Mouse (Mus musculus) stomach, embryonic 16.5 days (tissue): ENCODE measurements around the gene Fbxo10. TPM values are rescaled to one million over a fixed set of nuclear protein-coding genes. Genes with fewer than 3 reads are reported as not detected.

Experiments used
- ATAC-seq: fragments of 200-750 bp; cut with Nextera tagmentation; 2 replicates; pipeline ENCODE4 v1.8.0; 2017; ENCODE audit warnings: moderate number of reproducible peaks, moderate TSS enrichment; ENCODE audit not compliant: insufficient read depth, low FRiP score
- H3K27ac ChIP-seq: fragments of 300-500 bp; sonication (generic); 2 replicates; pipeline ENCODE4 v1.5.1; 2014; ENCODE audit warnings: low read length
- H3K27me3 ChIP-seq: fragments of 300-500 bp; sonication (generic); 2 replicates; pipeline ENCODE4 v1.6.1; 2014; ENCODE audit warnings: low read length, control low read depth, mixed read lengths; ENCODE audit not compliant: control insufficient read depth, insufficient read depth
- H3K36me3 ChIP-seq: fragments of 300-500 bp; sonication (generic); 2 replicates; pipeline ENCODE4 v1.6.1; 2014; ENCODE audit warnings: low read length; ENCODE audit not compliant: control insufficient read depth, insufficient read depth
- H3K4me1 ChIP-seq: fragments of 300-500 bp; sonication (generic); 2 replicates; pipeline ENCODE4 v1.6.1; 2014; ENCODE audit warnings: low read length, control low read depth, mixed read lengths; ENCODE audit not compliant: control insufficient read depth, insufficient read depth
- H3K4me2 ChIP-seq: fragments of 300-500 bp; sonication (generic); 2 replicates; pipeline ENCODE4 v1.6.1; 2014; ENCODE audit warnings: low read depth, low read length, mixed read lengths
- H3K4me3 ChIP-seq: fragments of 300-500 bp; sonication (generic); replicated peaks from 2 replicates; pipeline ENCODE4 v1.5.1; 2014; ENCODE audit warnings: mild to moderate bottlenecking, low read length
- H3K9ac ChIP-seq: fragments of 300-500 bp; sonication (generic); 2 replicates; pipeline ENCODE4 v1.6.1; 2014; ENCODE audit warnings: low read length
- H3K9me3 ChIP-seq: fragments of 300-500 bp; sonication (generic); replicated peaks from 2 replicates; pipeline ENCODE4 v1.6.1; 2016; ENCODE audit warnings: low read length, control low read depth; ENCODE audit not compliant: control insufficient read depth
- WGBS: fragments of 180-500 bp; shearing (Covaris S2); extraction: QIAGEN DNeasy Blood & Tissue Kit; methylation state at CpG from one replicate; pipeline ENCODE4 v1.1.7; 2014; 5-methylcytosine and 5-hydroxymethylcytosine counted together
- polyA plus RNA-seq: library from polyadenylated mRNA; unstranded; fragments of >200 nt; fragmentation: Nextera tagmentation; extraction: Ambion mirVana; gene quantifications from 2 replicates; pipeline ENCODE4 v1.2.1, GENCODE M21; 2015

The Fbxo10 gene
- polyA plus RNA-seq, 1 experiment from 2014 or later: 13.3 TPM

GRCm38 (mm10) chr4:45015615-45016014 is 68.8 kb downstream of the Fbxo10 start:
- Histone ChIP-seq H3K36me3 (no peaks in the 10 kb centered on the region), H3K4me2 (no peak overlapping the region), H3K9me3 (no peaks in the 10 kb centered on the region), H3K27me3 (no peaks in the 10 kb centered on the region), H3K4me3 (no peak overlapping the region), H3K9ac (peak overlapping the region; percentile 3; the same call in 1 of the 2 replicates), H3K4me1 (peaks cover 15% of the 10 kb centered on the region), H3K27ac (no peak overlapping the region)
- 11% methylated on average over 3 of the region's 3 CpGs for WGBS
- ATAC-seq: no peak

DNA sequence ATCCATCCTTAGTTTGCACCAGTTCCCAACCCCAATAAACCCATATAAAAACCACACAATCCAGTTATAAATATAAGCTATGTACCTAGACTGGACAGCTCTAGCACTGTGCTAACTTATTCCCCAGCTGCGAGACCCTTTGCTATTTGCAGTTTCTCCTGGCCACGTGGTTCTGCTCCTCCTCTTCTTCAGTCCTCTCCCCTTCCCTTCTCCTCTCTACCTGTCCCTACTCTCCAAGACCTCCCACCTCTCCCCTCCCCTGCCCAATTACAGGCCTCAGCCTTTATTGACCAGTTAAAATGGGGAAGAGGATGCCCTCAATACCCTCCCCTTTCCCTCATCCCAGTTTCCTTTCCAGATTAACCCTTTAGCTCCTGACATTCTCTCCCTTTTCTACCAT is 70.9 kb downstream of the Fbxo10 start:
- ATAC-seq: no peak
- H3K27ac ChIP-seq: no peak overlapping the region
- H3K4me3 ChIP-seq: peak overlapping the region; percentile 76
- H3K9me3 ChIP-seq: no peaks in the 10 kb centered on the region
- no peaks in the 10 kb centered on the region for H3K27me3 ChIP-seq
- WGBS: 2% methylated on average over 2 of the region's 2 CpGs
- H3K9ac ChIP-seq: peak overlapping the region; percentile 3; the same call in 1 of the 2 replicates
- H3K36me3 ChIP-seq: no peaks in the 10 kb centered on the region
- peak overlapping the region; percentile 73 for H3K4me2 ChIP-seq
- peaks cover 10% of the 10 kb centered on the region for H3K4me1 ChIP-seq

- peaks cover 10% of the 10 kb centered on the region for H3K4me1 ChIP-seq
- no peaks in the 10 kb centered on the region for H3K9me3 ChIP-seq
- no peaks in the 10 kb centered on the region for H3K36me3 ChIP-seq
- ATAC-seq: no peak
- peak overlapping the region; percentile 76 for H3K4me3 ChIP-seq
- WGBS: under 1% methylated on average over 13 of the region's 13 CpGs
- no peaks in the 10 kb centered on the region for H3K27me3 ChIP-seq
- peak overlapping the region; percentile 93 for H3K27ac ChIP-seq
- H3K9ac ChIP-seq: peak overlapping the region; percentile 88
- H3K4me2 ChIP-seq: peak overlapping the region; percentile 73
These were observed 71.4 kb downstream of the Fbxo10 start for GRCm38 (mm10) chr4:45013031-45013431.

DNA sequence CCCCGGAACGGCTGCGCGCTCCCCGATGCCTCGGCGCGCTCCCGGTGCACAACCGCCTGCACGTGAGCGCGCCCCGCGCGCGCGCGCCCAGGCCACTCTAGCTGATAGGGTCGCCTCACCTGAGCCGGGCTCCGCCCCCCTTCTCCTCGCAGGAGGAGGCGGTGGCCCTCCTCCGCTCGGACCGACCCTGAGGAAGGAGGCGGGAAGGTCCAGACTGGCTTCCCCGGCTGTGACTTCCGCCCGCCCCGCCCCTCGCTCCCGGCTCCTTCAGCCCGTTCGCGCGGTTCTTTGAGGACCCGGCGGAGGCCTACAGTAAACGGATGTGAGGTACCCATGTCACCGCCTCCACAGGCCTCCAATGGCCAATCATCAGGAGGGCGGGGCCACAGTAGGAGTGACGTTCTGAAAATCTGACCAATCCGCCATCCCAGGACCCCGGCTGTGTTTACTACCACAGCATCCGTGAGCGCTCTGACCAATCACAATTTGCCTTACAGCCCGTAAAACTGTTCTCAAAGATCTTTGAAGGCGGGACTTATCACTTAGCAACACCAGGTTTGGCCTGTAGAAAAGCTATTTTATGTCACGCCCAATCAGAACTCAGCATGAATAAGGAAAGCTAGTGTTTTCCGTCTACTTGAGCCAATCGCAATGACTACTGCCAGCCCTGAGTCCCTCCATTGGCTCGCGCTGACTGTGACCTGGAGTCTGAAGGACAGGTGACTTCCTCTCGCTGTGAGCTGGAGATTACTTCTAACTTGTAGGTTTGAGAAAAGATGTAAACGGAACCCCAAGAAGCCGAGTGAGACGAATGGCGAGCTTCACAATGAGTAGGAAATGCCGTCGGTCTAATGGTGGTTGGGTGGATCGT is 72.1 kb downstream of the Fbxo10 start, which contains the start of gene Zbtb5:
Gene Zbtb5 (minus strand): TSS at position 308 of the 871 bp plus-strand sequence.
- under 1% methylated on average over 63 of the region's 63 CpGs for WGBS
- H3K27me3 ChIP-seq: no peaks in the 10 kb centered on the region
- peak; percentile 98 for ATAC-seq

GRCm38 (mm10) chr4:45011581-45012104 is 72.8 kb downstream of the Fbxo10 start:
- H3K9me3 ChIP-seq: no peaks in the 10 kb centered on the region
- no peaks in the 10 kb centered on the region for H3K36me3 ChIP-seq
- H3K27ac ChIP-seq: peak overlapping the region; percentile 98
- peak overlapping the region; percentile 93 for H3K9ac ChIP-seq
- peak; percentile 45 for ATAC-seq
- peaks cover 10% of the 10 kb centered on the region for H3K4me1 ChIP-seq
- H3K4me3 ChIP-seq: peak overlapping the region; percentile 94
- no peaks in the 10 kb centered on the region for H3K27me3 ChIP-seq
- H3K4me2 ChIP-seq: peak overlapping the region; percentile 78
- WGBS: under 1% methylated on average over 31 of the region's 31 CpGs

More for the DNA sequence above, 72.1 kb downstream of the Fbxo10 start, which contains the start of gene Zbtb5:
- Histone ChIP-seq H3K27ac (peak within 1 kb of the TSS; percentile 98), H3K36me3 (no peaks in the 10 kb centered on the region), H3K4me1 (peaks cover 10% of the 10 kb centered on the region), H3K9ac (peak within 1 kb of the TSS; percentile 93), H3K9me3 (no peaks in the 10 kb centered on the region), H3K4me2 (peak within 1 kb of the TSS; percentile 78), H3K4me3 (peak within 1 kb of the TSS; percentile 94)

GRCm38 (mm10) chr4:45010806-45011415 is 73.5 kb downstream of the Fbxo10 start:
- Histone ChIP-seq H3K4me3 (peak overlapping the region; percentile 94), H3K9me3 (no peaks in the 10 kb centered on the region), H3K36me3 (no peaks in the 10 kb centered on the region), H3K27me3 (no peaks in the 10 kb centered on the region), H3K4me2 (peak overlapping the region; percentile 78), H3K27ac (peak overlapping the region; percentile 98; the same call in 1 of the 2 replicates), H3K4me1 (peaks cover 10% of the 10 kb centered on the region), H3K9ac (peak overlapping the region; percentile 93)
- WGBS: 7% methylated on average over 11 of the region's 11 CpGs
- no peak for ATAC-seq

GRCm38 (mm10) chr4:45005452-45005851 is 79.0 kb downstream of the Fbxo10 start:
- Histone ChIP-seq H3K9me3 (no peaks in the 10 kb centered on the region), H3K4me3 (no peak overlapping the region), H3K4me2 (no peak overlapping the region), H3K27ac (peak overlapping the region; percentile 38; the same call in 1 of the 2 replicates), H3K27me3 (no peaks in the 10 kb centered on the region), H3K9ac (no peak overlapping the region), H3K36me3 (no peaks in the 10 kb centered on the region), H3K4me1 (peaks cover under 1% of the 10 kb centered on the region; the same call in 1 of the 2 replicates)
- ATAC-seq: peak; percentile 60; the same call in 1 of the 2 replicates
- 61% methylated on average over 3 of the region's 3 CpGs for WGBS

DNA sequence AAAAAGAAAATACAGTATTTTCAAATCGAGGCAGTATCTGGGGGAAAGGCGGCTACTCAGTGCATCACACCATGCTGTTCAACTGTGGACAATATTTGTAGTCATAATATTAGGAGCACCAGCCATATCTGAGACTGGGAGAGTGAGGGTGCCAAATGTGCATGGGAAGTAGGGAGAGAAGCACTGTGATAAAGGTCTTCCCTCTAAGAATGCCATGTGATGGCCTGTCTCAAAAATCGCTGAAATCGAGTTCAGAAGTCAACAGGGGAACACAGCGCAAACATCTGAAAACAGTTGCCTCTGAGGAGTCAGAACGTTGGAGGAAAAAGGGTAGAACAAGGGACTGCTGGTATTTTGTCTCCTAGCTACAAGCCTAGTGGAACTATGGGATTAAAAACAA is 84.4 kb downstream of the Fbxo10 start:
- Histone ChIP-seq H3K4me2 (no peak overlapping the region), H3K9me3 (no peaks in the 10 kb centered on the region), H3K36me3 (no peaks in the 10 kb centered on the region), H3K27me3 (no peaks in the 10 kb centered on the region), H3K4me3 (no peak overlapping the region), H3K27ac (no peak overlapping the region), H3K9ac (no peak overlapping the region), H3K4me1 (no peaks in the 10 kb centered on the region)
- 89% methylated on average over 6 of the region's 6 CpGs for WGBS
- no peak for ATAC-seq

GRCm38 (mm10) chr4:44998071-44998470 is 86.3 kb downstream of the Fbxo10 start:
- 63% methylated on average over 3 of the region's 3 CpGs for WGBS
- no peak for ATAC-seq

More at GRCm38 (mm10) chr4:44998071-44998470, 86.3 kb downstream of the Fbxo10 start:
- Histone ChIP-seq H3K4me2 (no peak overlapping the region), H3K27ac (no peak overlapping the region), H3K9me3 (no peaks in the 10 kb centered on the region), H3K36me3 (peaks cover 4% of the 10 kb centered on the region; the same call in 1 of the 2 replicates), H3K9ac (no peak overlapping the region), H3K27me3 (no peaks in the 10 kb centered on the region), H3K4me3 (no peak overlapping the region), H3K4me1 (no peaks in the 10 kb centered on the region)
